Mouse (Mus musculus) stomach, embryonic 15.5 days (tissue): Measurements from ENCODE around the gene A430005L14Rik. TPM values are rescaled to one million over a fixed set of nuclear protein-coding genes. Genes with fewer than 3 reads are reported as not detected.

Source experiments
- ATAC-seq: fragments of 200-750 bp; cut with Nextera tagmentation; 2 replicates; pipeline ENCODE4 v1.8.0; 2017; ENCODE audit warnings: low read depth, moderate number of reproducible peaks, moderate TSS enrichment; ENCODE audit not compliant: insufficient read depth, low FRiP score
- H3K27ac ChIP-seq: fragments of 300-500 bp; sonication (generic); 2 replicates; pipeline ENCODE4 v1.5.1; 2015; ENCODE audit warnings: mild to moderate bottlenecking, inconsistent platforms
- H3K27me3 ChIP-seq: fragments of 300-500 bp; sonication (generic); replicated peaks from 2 replicates; pipeline ENCODE4 v1.6.1; 2015; ENCODE audit warnings: inconsistent platforms
- H3K36me3 ChIP-seq: fragments of 300-500 bp; sonication (generic); 2 replicates; pipeline ENCODE4 v1.6.1; 2015; ENCODE audit warnings: inconsistent platforms
- H3K4me1 ChIP-seq: fragments of 300-500 bp; sonication (generic); 2 replicates; pipeline ENCODE4 v1.6.1; 2015; ENCODE audit warnings: inconsistent platforms
- H3K4me2 ChIP-seq: fragments of 300-500 bp; sonication (generic); 2 replicates; pipeline ENCODE4 v1.6.1; 2015; ENCODE audit warnings: mild to moderate bottlenecking, inconsistent platforms
- H3K4me3 ChIP-seq: fragments of 300-500 bp; sonication (generic); replicated peaks from 2 replicates; pipeline ENCODE4 v1.5.1; 2015; ENCODE audit warnings: inconsistent platforms
- H3K9ac ChIP-seq: fragments of 300-500 bp; sonication (generic); 2 replicates; pipeline ENCODE4 v1.6.1; 2015; ENCODE audit warnings: inconsistent platforms
- H3K9me3 ChIP-seq: fragments of 300-500 bp; sonication (generic); 2 replicates; pipeline ENCODE4 v1.6.1; 2016; ENCODE audit warnings: inconsistent platforms
- WGBS: fragments of 180-500 bp; shearing (Covaris S2); methylation state at CpG from one replicate; pipeline ENCODE4 v1.1.7; 2015; 5-methylcytosine and 5-hydroxymethylcytosine counted together
- polyA plus RNA-seq: library from polyadenylated mRNA; unstranded; fragments of >200 nt; fragmentation: Nextera tagmentation; extraction: Ambion mirVana; gene quantifications from 2 replicates; pipeline ENCODE4 v1.2.1, GENCODE M21; 2015

A430005L14Rik gene
- polyA plus RNA-seq, 1 experiment from 2014 or later, result 71.8 TPM

GRCm38 (mm10) chr4:153945741-153946140 lies 11.3 kb upstream of the A430005L14Rik start:
- Histone ChIP-seq H3K36me3 (no peaks in the 10 kb centered on the region), H3K4me3 (no peak overlapping the region), H3K9ac (no peak overlapping the region), H3K4me1 (0 out of 2 replicates have a peak, but pooled peaks cover 3% of the 10 kb centered on the region), H3K27ac (no peak overlapping the region), H3K4me2 (no peak overlapping the region), H3K27me3 (no peaks in the 10 kb centered on the region; the same call in 1 of the 2 replicates), H3K9me3 (no peaks in the 10 kb centered on the region)
- WGBS, result 76% methylated on average over 6 of the region's 6 CpGs
- ATAC-seq, result no peak

GRCm38 (mm10) chr4:153950372-153950771 lies 6.7 kb upstream of the A430005L14Rik start:
- no peak overlapping the region for H3K4me2 ChIP-seq
- no peaks in the 10 kb centered on the region for H3K36me3 ChIP-seq
- H3K4me3 ChIP-seq, result no peak overlapping the region
- 0 out of 2 replicates have a peak, but pooled peaks cover 3% of the 10 kb centered on the region for H3K4me1 ChIP-seq
- no peaks in the 10 kb centered on the region; the same call in 1 of the 2 replicates for H3K27me3 ChIP-seq
- 73% methylated on average over 2 of the region's 2 CpGs for WGBS
- no peak overlapping the region for H3K27ac ChIP-seq
- H3K9me3 ChIP-seq, result no peaks in the 10 kb centered on the region
- ATAC-seq, result no peak
- H3K9ac ChIP-seq, result no peak overlapping the region

- Histone ChIP-seq H3K4me2 (no peak overlapping the region), H3K9ac (no peak overlapping the region), H3K27me3 (no peaks in the 10 kb centered on the region; the same call in 1 of the 2 replicates), H3K9me3 (no peaks in the 10 kb centered on the region), H3K4me3 (no peak overlapping the region), H3K36me3 (no peaks in the 10 kb centered on the region), H3K27ac (no peak overlapping the region), H3K4me1 (0 out of 2 replicates have a peak, but pooled peaks cover 3% of the 10 kb centered on the region)
- ATAC-seq, result no peak
- 67% methylated on average over 3 of the region's 3 CpGs for WGBS
Observed at GRCm38 (mm10) chr4:153951150-153951549, 5.9 kb upstream of the A430005L14Rik start.

GRCm38 (mm10) chr4:153951692-153952091 lies 5.3 kb upstream of the A430005L14Rik start:
- Histone ChIP-seq H3K9me3 (no peaks in the 10 kb centered on the region), H3K9ac (no peak overlapping the region), H3K4me1 (0 out of 2 replicates have a peak, but pooled peaks cover 3% of the 10 kb centered on the region), H3K4me3 (no peak overlapping the region), H3K36me3 (no peaks in the 10 kb centered on the region), H3K4me2 (no peak overlapping the region), H3K27me3 (no peaks in the 10 kb centered on the region; the same call in 1 of the 2 replicates), H3K27ac (no peak overlapping the region)
- ATAC-seq, result no peak
- 57% methylated on average over 5 of the region's 5 CpGs for WGBS

GRCm38 (mm10) chr4:153955651-153956050 lies 1.4 kb upstream of the A430005L14Rik start:
- Histone ChIP-seq H3K9ac (no peak overlapping the region), H3K4me2 (no peak overlapping the region), H3K27me3 (no peaks in the 10 kb centered on the region; the same call in 1 of the 2 replicates), H3K36me3 (peaks cover 6% of the 10 kb centered on the region), H3K9me3 (no peaks in the 10 kb centered on the region), H3K27ac (no peak overlapping the region), H3K4me1 (peaks cover 8% of the 10 kb centered on the region; the same call in 1 of the 2 replicates), H3K4me3 (no peak overlapping the region)
- no peak for ATAC-seq
- WGBS, result 70% methylated on average over 8 of the region's 8 CpGs

- peak overlapping the region; percentile 61 for H3K4me2 ChIP-seq
- no peak; the same call in 1 of the 2 replicates for ATAC-seq
- peak overlapping the region; percentile 67 for H3K4me3 ChIP-seq
- peak overlapping the region; percentile 90 for H3K27ac ChIP-seq
- under 1% methylated on average over 37 of the region's 37 CpGs for WGBS
- H3K9ac ChIP-seq, result peak overlapping the region; percentile 70
- H3K27me3 ChIP-seq, result no peaks in the 10 kb centered on the region; the same call in 1 of the 2 replicates
- peaks cover 25% of the 10 kb centered on the region for H3K36me3 ChIP-seq
- H3K9me3 ChIP-seq, result no peaks in the 10 kb centered on the region
- peaks cover 8% of the 10 kb centered on the region; the same call in 1 of the 2 replicates for H3K4me1 ChIP-seq
Observed at GRCm38 (mm10) chr4:153957444-153958250, 610 bp downstream of the A430005L14Rik start.

- peaks cover 40% of the 10 kb centered on the region for H3K36me3 ChIP-seq
- 74% methylated on average over 7 of the region's 7 CpGs for WGBS
Observed at GRCm38 (mm10) chr4:153962631-153963030, 5.6 kb downstream of the A430005L14Rik start.

GRCm38 (mm10) chr4:153966651-153967050 lies 9.6 kb downstream of the A430005L14Rik start:
- no peak for ATAC-seq
- no peak overlapping the region for H3K4me3 ChIP-seq
- peaks cover 37% of the 10 kb centered on the region for H3K36me3 ChIP-seq
- no peaks in the 10 kb centered on the region for H3K27me3 ChIP-seq
- H3K27ac ChIP-seq, result no peak overlapping the region
- no peaks in the 10 kb centered on the region for H3K9me3 ChIP-seq
- WGBS, result 85% methylated on average over 5 of the region's 5 CpGs
- H3K9ac ChIP-seq, result no peak overlapping the region
- no peak overlapping the region for H3K4me2 ChIP-seq
- H3K4me1 ChIP-seq, result no peaks in the 10 kb centered on the region

More at GRCm38 (mm10) chr4:153962631-153963030, 5.6 kb downstream of the A430005L14Rik start:
- Histone ChIP-seq H3K27ac (no peak overlapping the region), H3K4me1 (peaks cover 8% of the 10 kb centered on the region; the same call in 1 of the 2 replicates), H3K4me2 (no peak overlapping the region), H3K9ac (no peak overlapping the region), H3K4me3 (no peak overlapping the region), H3K9me3 (no peaks in the 10 kb centered on the region), H3K27me3 (no peaks in the 10 kb centered on the region)
- no peak for ATAC-seq

GRCm38 (mm10) chr4:153967556-153967955 lies 10.5 kb downstream of the A430005L14Rik start:
- 90% methylated on average over 2 of the region's 2 CpGs for WGBS
- no peak overlapping the region for H3K4me2 ChIP-seq
- H3K36me3 ChIP-seq, result peaks cover 30% of the 10 kb centered on the region
- no peaks in the 10 kb centered on the region for H3K27me3 ChIP-seq
- H3K4me3 ChIP-seq, result no peak overlapping the region
- no peaks in the 10 kb centered on the region for H3K9me3 ChIP-seq
- H3K4me1 ChIP-seq, result no peaks in the 10 kb centered on the region
- H3K27ac ChIP-seq, result no peak overlapping the region
- no peak overlapping the region for H3K9ac ChIP-seq
- ATAC-seq, result no peak

GRCm38 (mm10) chr4:153968063-153968462 lies 11.0 kb downstream of the A430005L14Rik start:
- Histone ChIP-seq H3K9ac (no peak overlapping the region), H3K4me1 (no peaks in the 10 kb centered on the region), H3K4me2 (no peak overlapping the region), H3K27ac (no peak overlapping the region), H3K36me3 (peaks cover 27% of the 10 kb centered on the region), H3K27me3 (no peaks in the 10 kb centered on the region), H3K4me3 (no peak overlapping the region), H3K9me3 (no peaks in the 10 kb centered on the region)
- ATAC-seq, result no peak
- WGBS, result 83% methylated on average over 2 of the region's 2 CpGs

- H3K4me3 ChIP-seq, result peak within 1 kb of the TSS; percentile 98
- WGBS, result under 1% methylated on average over 68 of the region's 68 CpGs
- H3K36me3 ChIP-seq, result peaks cover 8% of the 10 kb centered on the region
- H3K4me2 ChIP-seq, result peak within 1 kb of the TSS; percentile 94
- H3K4me1 ChIP-seq, result peaks cover 13% of the 10 kb centered on the region
- H3K27ac ChIP-seq, result peak within 1 kb of the TSS; percentile 51; the same call in 1 of the 2 replicates
- H3K9ac ChIP-seq, result peak within 1 kb of the TSS; percentile 85
- peak; percentile 98 for ATAC-seq
- H3K27me3 ChIP-seq, result no peaks in the 10 kb centered on the region
- H3K9me3 ChIP-seq, result no peaks in the 10 kb centered on the region
Observed at GRCm38 (mm10) chr4:153974431-153975291, 17.6 kb downstream of the A430005L14Rik start, which contains the start of the genes Dffb and Cep104. Gene Dffb (minus strand): TSS chr4:153975126. Gene Cep104 (plus strand): TSS chr4:153975194.
